Mouse (Mus musculus): ENCODE measurements around the gene Gtf2ird1.
"Not testable (repeated sequence)": the region's sequence is repeated elsewhere in the genome, so short reads cannot be mapped to it uniquely, and the experiment has no call there.

Gtf2ird1 gene

DNA sequence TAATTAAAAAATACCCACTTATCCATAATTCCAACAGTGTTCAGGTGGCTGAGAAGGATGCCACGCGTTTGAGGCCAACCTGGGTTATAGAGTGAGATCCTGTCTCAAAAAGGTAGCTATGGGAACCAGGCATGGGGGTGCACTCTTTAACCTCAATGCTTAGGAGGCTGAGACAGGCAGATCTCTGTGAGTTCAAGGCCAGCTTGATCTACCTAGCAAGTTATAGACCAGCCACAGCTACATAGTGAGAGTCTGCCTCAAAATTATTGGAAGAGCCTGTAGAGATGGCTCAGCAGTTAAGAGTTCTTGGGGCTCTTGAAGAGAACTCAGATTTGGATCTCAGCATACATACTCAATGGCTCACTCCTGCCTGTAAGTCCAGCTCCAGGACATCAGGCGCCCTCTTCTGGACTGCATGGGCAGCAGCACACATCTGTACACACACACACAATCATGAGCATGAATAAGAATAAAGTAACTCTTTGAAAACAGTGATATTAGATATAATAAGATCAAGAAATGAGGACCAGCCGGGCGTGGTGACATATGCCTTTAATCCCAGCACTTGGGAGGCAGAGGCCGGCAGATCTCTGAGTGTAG is 18.6 kb upstream of the Gtf2ird1 start:
- DNase-seq (ENCODE audit: extremely low spot score, low spot score): no peak

DNA sequence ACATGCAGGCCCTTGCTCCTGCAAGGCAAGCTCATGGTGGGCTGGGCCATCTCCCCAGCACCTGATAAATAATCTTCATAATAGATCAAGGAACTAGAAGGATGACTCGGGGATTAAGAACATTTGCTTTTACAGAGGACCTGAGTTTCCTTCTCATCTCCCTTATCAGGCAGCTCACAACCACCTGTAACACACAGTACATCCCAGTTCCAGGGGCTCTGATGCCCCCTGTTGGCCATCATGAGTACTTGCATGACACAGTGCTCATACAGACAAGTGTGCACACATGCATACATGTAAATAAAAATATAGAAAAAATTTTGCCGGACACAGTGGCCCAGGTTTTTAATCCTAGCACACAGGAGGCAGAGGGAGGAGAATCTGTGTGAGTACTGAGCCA is 17.4 kb upstream of the Gtf2ird1 start:
- no peak for DNase-seq (ENCODE audit: extremely low spot score, low spot score)

DNA sequence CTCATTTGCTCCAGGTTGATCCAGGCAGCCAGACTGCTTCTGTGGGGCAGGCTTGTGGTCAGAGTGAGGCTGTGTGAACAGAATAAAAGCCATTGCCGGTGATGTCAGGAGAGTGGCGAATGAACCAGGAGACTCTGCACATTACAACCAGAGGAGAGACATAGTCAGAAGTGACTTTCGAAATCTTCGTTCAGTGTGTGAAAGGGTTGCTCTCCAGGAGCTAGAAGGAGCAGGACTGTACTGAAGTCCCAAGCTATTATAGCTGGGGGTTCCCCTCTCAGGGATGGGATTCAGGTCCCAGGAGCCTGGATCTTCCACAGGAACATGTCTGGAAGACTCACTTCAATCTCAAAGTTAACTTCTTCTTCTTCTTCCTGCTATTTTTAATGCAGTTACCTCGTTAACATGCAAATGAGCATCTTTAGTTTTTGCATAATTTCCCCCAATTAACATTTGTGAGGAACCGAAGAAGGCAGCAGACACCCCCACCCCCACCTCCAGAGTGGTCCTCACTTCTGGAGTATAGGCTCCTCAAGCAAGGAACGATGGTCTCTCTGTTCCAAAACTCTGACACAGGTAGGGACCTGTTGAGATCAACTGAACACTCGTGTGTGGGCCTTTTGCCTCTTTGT is 14.1 kb upstream of the Gtf2ird1 start:
- no peak for DNase-seq (ENCODE audit: extremely low spot score, low spot score)

DNA sequence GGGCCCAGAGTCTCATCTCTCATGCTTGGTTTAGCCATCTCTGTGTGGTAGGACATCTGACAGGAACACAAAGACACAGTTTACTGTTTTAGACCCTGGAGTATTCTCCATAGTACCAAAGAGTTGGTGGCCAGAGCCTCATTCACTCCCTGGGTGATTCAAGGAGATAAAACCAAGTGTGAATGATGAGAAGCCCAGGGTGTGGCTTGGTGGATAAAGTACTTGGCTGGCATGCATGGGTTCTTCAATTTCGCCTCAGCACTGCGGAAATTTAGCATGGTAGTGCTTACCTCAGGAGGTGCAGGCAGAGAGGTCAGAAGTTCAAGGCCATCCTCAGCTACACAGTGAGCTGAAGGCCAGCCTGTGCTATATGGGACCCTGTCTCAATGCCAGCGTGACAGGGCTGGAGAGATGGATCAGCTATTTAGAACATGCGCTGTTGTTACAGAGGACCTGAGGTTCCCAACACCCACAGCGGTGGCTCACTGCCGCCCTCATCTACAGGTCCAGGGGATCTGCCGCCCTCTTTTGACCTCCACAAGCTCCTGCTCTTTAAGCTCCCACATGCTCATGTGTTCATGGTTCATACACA is 13.1 kb upstream of the Gtf2ird1 start:
- DNase-seq (ENCODE audit: extremely low spot score, low spot score): no peak

DNA sequence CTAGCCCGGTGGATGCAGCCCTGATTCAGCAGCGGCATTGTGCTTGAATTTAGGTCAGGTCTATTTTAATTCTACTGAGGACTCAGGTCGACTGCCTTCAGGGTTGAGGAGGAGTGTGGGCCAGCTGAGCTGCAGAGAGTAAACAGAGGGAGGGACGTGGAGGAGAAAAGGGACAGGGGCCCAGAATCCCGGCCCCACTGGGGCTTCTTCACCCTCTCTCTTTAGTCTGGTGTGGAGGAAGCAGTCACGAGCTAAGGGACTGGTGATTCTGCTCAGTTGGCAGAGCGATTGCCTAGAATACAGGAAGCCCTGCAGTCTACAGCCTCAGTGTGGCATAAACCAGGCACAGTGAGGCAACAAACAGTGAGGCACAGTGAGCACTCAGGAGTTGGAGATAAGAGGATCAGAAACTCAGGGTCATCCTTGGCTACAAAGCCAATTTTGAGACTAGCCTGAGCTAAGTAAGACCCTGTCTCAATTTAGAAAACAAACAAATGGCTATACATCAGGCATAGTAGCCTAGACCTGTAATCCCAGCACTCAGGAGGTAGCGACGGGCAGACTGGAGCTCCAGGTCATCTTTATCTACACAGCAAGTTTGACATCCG is 11.7 kb upstream of the Gtf2ird1 start:
- DNase-seq (ENCODE audit: extremely low spot score, low spot score): no peak

DNA sequence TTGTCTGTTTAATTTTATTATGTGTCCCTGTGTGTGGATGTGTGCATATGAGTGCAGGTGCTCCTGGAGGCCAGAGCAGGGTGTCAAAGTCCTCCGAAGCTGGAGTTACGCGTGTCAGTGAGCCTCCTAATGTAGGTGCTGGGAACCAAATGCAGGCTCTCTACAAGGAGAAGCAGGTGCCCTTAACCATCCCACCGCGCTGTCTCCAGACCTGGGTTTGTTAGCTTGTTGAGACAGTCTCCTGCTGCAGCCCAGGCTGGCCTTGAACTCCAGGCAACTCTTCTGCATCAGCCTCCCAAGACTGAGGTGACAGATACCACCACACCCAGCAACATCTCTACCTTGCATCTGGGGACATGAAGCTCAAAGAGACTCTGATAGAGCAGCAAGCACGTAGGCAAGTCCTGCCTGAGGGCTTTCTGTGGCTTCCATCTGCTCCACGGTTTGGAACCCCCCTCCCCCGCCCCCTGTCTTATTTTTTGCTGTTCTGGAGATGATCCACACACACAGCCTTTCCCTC is 10.6 kb upstream of the Gtf2ird1 start:
- peak; percentile 19 for DNase-seq (ENCODE audit: extremely low spot score, low spot score)

DNA sequence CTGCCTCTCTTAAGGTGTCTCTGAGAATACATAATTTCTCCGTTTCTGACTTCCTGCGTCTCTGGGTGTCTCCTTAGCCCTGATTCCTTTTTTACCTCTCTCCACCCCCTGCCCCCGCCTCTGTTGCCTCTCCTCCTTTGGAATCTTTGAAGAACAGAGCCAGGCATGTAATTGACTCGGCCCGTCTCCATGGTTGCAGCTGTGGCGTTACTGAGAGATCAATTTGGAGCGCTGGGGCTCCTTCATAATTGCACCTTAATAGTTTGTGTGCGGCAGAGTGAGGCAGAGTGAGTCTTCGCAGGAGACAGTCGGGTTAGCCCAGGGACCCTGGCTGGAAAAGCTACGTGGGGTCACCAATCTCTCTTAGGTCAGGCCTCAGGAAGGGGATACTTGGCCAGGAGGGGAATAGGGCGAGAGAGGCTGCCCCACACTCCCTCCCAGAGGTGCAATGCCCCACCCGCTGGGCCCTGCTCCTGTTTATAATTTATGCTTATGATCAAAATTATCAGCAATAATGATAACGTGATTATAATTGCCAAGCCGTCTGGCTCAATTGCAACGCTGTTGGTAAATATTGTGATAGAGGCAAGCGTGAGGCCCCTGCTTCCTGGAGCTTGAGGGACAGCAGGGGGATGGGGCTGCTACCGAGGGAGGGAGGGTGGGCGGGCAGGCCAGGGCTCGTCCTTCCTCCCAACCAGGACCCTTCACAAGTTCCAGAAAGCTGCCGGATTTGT is 9.9 kb upstream of the Gtf2ird1 start:
- DNase-seq (ENCODE audit: extremely low spot score, low spot score): peak; percentile 36

DNA sequence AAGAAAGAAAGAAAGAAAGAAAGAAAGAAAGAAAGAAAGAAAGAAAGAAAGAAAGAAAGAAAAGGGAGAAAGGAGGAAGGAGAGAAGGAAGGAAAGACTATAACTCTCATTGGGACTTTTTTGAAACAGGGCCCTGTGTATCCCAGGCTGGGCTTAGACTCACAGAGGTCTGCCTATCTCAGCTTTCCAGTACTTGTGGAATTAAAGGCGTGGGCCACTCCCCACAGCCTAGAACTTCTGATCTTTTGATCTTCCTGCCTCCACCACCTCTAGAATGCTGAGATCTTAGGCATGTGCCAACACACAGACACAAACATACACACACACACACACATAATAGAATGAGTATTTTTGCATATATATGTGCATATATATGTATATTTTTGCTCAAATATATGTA is 8.7 kb upstream of the Gtf2ird1 start:
- no peak for DNase-seq (ENCODE audit: extremely low spot score, low spot score)

DNA sequence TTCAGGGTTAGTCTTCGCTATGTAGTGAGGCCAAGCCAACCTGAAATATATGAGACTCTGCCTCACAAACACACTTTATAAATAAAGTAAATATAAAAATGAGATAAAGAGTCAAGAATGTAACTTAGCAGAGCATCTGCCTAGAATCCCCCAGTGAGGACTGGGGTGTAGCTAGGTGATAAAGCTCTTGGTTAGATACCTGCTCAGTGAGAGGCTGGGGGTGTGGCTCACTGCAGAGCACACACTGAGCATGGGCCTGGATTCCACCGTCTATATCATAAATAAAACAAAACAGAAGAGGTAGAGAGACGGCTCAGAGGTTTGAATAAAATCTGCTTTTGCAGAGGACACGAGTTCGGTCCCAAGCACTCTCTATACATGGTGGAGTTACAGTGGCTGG is 7.7 kb upstream of the Gtf2ird1 start:
- DNase-seq (ENCODE audit: extremely low spot score, low spot score): no peak

DNA sequence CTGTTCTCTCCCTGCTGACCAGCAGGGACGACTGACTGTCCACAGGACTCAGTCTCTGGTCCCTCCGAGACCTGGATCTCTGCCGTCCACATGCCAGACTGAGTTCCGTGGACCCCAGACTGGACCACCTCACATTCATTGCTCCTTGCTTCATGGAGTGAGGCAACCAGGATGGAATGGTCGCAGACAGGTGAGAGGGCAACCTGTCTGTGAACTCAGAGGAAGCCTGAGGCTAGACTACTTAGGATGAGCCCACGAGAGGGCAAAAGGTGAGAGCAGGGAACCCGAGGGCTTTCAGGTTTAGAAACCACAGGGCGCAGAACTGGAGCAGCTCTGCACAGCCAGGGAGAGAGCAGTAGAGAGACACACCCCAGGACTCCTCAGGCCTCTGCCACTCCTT is 6.2 kb upstream of the Gtf2ird1 start:
- no peak for DNase-seq (ENCODE audit: extremely low spot score, low spot score)

DNA sequence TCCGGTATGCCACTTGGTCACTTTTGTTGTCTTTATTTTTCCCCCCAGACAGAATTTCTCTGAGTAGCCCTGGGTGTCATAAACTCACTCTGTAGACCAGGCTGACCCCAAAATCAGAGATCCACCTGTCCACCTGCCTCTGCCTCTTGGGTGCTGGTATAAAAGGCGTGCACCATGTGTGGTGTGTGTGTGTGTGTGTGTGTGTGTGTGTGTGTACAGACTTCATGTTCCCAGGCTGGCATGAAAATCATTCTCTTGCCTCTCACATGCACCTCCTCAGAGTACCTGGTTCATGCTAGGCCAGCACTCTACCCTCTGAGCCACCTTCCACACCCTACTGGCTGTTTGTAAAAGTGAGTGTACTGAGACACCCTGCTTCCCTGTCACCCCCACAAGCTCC is 5.8 kb upstream of the Gtf2ird1 start:
- DNase-seq (ENCODE audit: extremely low spot score, low spot score): no peak

DNA sequence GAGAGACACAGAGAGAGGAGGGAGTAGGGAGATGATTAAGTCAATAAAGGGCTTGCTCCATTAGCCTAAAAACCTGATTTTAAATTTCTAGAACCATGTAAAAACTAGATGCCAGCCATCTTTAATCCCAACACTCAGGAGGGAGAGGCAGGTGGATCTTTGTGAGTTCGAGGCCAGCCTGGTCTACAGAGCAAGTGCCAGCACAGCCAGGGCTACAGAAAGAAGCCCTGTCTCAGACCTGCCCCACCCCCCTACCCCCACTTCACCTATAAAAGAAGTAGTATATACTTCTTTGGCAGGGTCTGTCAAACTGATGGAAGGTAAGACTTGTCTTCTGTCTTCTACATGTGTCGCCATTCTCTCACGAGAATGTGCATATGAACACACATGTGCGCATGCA is 4.0 kb upstream of the Gtf2ird1 start:
- no peak for DNase-seq (ENCODE audit: extremely low spot score, low spot score)

DNA sequence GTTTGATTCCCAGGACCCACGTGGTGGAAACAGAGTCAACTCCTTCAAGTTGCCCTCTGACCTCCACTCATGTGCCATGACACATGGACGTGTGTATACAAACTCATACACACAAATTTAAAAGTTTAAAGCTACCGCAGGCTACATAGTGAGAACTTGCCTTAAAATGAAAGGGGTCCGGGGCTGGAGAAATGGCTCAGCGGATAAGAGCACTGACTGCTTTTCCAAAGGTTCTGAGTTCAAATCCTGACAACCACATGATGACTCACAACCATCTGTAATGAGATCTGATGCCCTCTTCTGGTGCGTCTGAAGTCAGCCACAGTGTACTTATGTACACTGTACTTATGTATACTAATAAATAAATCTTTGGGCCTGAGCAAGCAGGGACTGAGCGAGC is 2.6 kb upstream of the Gtf2ird1 start:
- no peak for DNase-seq (ENCODE audit: extremely low spot score, low spot score)

DNA sequence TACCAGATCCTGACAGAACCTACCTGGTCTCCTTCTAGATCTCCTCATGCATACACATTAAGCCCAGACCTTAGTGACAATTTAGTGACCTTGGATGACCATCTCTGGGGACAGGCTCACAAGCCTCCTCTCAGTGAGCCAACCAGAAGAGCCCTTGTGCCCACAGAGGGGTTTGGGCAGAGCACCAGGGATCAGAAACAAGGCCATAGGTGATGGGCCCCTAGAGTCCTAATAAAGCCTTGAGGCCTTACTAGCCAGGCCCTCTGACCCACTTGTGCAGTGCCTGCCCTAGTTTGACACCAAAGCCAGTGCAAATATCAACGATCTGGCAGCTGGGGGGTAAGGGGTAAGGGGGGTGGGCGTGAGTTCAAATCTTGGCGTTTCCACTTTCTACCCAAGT is 1.9 kb upstream of the Gtf2ird1 start:
- no peak for DNase-seq (ENCODE audit: extremely low spot score, low spot score)

DNA sequence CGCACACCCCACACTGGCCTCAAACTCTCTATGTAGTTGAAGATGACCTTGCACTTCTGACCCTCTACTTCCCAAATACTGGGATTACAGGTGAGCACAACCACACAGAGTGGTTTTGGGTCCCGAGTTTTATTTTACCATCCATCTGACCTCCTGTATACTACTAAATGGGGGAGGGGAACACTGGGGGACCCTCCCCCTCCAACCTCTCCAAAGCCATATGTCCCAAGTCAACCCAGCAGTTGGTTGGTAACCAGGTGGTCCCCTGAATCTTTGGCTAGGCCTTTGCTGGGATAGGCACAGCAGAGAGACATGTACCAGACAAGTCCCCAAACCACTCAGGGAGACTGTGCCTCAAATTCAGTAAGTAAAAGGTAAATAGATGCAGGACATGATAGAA is 855 bp upstream of the Gtf2ird1 start:
- DNase-seq (ENCODE audit: extremely low spot score, low spot score): no peak

DNA sequence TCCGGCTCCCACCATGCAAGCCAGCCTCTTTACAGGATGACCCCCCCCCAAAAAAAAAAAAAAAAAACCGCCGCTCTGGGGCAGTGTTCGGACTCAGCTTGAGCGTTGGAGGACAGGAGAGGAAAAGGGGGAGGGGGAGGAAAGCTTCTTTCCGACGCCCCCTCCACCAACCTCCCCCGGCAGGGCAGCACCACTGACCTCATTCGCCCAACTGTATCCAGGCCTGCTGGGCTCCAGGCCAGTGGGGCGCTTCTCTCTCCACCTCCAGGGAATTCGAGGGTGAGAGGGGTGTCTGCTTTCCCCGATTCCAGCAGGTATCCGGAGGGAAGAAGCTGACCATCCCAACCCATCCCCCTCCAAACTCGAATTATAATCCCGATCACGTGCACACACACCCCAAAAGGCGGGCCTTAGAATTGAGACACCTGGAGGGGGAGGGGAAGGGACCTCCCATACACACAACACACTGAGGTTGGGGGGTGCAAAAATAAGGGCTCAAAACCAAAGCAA is 547 bp downstream of the Gtf2ird1 start:
- DNase-seq (ENCODE audit: extremely low spot score, low spot score): peak; percentile 75

DNA sequence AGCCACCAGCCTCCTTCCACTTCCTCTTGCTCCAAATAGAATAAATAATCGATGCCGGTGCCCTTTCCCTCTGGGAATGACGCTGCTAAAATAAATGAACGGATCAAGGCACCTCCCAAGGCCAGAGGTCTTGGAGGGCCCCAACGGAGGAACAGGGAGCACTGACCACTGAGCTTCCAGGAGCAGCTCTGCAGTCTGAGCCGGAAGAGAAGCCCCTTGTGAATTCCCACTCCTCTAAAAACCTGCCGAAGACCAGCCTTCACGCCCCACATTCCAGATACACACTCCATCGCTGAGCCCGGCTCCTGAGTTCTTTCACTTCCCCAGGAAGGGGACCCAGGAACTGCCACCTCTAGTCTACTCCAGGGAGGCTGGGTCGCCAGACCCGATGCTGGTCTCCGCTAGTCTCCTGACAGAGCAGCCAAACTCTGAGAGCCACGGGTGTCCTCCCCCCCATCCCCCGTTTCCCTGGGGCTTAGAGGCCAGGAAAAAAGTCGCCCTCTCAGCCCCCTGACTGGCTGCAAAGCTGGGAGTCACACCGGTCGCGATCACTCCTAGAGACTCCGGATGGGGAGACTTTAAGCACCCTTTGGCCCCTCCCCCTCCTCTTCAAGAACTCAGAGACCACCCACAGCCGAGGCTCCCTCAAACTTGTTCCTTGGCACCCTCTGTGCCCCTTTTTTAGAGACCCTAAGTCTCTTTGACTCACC is 1.2 kb downstream of the Gtf2ird1 start:
- DNase-seq (ENCODE audit: extremely low spot score, low spot score): peak; percentile 65

DNA sequence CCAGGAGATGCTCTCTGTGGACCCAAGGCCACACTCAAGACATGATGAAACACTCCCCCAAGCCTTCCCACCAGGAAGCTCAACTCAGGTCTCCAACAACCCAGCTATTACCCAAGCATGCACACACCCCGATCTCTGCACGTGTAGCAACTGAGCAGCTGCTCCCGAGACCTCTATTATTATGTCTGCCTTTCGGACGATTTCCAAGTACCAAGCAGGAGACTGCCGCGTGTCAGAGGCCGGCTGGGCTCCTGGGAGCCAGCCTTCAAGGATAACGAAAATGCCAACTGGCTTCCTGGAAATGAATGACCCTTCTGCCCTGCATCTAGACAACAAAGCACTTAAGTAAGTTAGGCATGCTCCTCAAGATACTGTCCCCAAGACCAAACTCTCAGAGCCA is 2.1 kb downstream of the Gtf2ird1 start:
- no peak for DNase-seq (ENCODE audit: extremely low spot score, low spot score)

DNA sequence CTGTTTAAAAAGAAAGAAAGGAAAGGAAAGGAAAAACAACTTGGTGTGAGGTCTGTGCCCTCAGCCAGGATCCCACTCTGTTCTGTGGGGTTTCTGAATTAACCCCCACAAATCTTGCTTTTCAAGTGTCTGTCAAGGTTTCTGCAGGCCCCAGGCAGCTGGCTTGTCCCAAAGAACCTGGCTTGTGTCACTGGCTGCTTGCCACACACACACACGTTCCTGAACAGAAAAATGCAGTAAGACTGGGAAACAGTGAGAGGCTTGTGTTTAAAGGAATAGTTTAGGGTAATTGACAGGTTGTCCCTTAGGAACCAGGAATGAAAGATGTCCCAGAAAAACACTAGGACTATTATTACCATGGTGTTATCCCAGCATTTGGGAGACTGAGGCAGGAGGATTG is 2.9 kb downstream of the Gtf2ird1 start:
- DNase-seq (ENCODE audit: extremely low spot score, low spot score): no peak

DNA sequence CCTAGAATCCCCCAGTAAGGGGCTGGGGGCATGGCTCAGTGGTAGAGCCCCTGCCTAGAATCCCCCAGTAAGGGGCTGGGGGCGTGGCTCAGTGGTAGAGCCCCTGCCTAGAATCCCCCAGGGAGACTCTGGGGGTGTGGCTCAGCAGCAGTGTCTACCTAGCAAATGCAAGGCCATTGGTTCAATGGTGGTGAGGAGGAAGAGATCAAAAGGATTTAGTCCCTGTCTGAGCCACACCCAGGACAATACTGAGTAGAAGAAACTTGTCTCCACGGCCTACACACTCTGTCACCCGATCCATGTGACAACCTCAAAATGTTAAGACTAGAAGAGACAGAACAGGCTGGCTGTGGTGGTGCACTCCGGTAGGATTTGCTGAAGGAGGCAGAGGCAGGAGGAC is 9.8 kb downstream of the Gtf2ird1 start:
- not testable (repeated sequence) for DNase-seq (ENCODE audit: extremely low spot score, low spot score)

DNA sequence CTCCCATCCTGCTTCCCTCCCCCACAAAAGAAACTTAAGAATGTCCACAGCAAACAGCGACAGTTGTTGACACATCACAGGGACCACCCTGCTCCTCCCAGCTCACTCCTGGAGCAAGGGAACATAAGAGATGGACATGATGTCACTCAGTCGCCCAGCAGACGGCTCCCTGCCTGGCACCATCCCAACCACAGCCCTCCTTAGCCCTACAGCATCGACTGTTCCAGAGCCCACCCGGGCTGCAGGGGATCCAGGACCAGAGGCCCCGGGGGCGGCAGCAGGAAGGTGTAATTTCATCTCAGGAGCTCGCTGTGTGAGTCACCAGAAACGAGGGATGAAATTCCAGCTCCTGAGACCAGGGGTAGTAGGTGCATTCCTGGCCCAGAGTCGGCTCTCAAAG is 10.6 kb downstream of the Gtf2ird1 start:
- DNase-seq (ENCODE audit: extremely low spot score, low spot score): no peak

Data from neural tube, embryonic 10.5 days (tissue).